Mouse (Mus musculus): Measurements from ENCODE around the gene Cd4. TPM values are rescaled to one million over a fixed set of nuclear protein-coding genes. Genes with fewer than 3 reads are reported as not detected.

The Cd4 gene
- polyA plus RNA-seq, 1 experiment from 2014 or later = 2.1 TPM

DNA sequence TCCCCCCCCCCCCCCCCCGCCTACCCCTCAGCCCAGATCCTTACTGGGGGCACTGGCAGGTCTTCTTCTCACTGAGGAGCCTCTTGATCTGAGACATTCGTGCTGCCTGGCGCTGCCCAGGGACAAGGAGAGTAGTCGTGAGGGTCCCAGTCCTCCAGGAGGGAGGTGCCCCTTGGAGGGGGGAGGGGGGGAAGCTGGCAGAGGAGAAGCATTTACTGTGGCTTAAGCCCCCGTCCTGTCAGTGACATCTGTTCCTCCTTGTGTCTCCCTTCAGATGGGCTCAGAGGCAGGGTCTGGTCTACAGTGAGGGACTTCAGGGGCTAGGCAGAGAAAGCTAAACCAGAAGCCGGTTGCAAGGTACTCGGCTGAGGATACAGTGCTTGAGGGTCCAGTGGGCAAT lies 21.5 kb downstream of the Cd4 start:
- Histone ChIP-seq H3K36me3 (ENCODE audit: control insufficient read depth, insufficient read depth) (no peaks in the 10 kb centered on the region), H3K27me3 (ENCODE audit: control insufficient read depth, insufficient read depth, low read length) (peaks cover 9% of the 10 kb centered on the region), H3K27ac (ENCODE audit: low read length) (no peak overlapping the region), H3K4me3 (ENCODE audit: low read length) (no peak overlapping the region), H3K4me1 (ENCODE audit: control insufficient read depth, insufficient read depth, low read length) (peaks cover 17% of the 10 kb centered on the region), H3K9me3 (replicated peaks; ENCODE audit: control insufficient read depth, low read length) (no peaks in the 10 kb centered on the region), H3K9ac (ENCODE audit: low read length) (no peak overlapping the region), H3K4me2 (ENCODE audit: low read depth, low read length) (no peak overlapping the region)
- no peak for ATAC-seq (replicated peaks; ENCODE audit: extremely low read depth, insufficient read depth, low FRiP score)
- 66% methylated on average over 7 of the region's 7 CpGs for WGBS

DNA sequence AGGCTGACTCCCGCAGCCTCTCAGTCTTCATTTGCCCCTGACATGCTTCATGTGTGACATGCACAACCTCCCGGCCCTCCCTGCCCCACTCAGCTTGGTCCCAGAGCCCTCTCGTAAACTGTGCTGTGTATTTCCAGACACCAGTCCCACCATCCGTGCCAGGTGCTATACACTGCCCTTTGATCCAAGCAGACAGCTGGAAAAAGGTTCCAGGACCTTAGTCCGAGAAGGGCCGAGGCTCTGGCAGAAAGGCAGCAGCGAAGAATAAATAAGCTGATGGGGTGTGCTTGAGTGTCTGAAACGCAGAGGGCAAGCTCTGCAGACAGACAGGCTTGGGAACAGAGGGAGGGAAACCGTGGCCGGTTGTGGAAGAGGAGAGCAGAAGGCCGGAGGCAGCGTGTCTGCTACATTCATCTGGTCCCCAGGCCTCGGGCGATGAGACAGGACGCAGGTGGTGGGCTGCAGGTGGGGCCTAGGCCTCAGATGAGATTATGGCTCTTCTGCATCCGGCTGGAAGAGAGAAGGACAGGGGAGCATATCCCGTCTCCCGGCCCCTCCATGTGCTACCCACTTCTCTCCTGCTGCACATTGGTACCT lies 22.2 kb downstream of the Cd4 start:
- Histone ChIP-seq H3K9me3 (replicated peaks; ENCODE audit: control insufficient read depth, low read length) (no peaks in the 10 kb centered on the region), H3K9ac (ENCODE audit: low read length) (no peak overlapping the region), H3K27ac (ENCODE audit: low read length) (no peak overlapping the region), H3K4me2 (ENCODE audit: low read depth, low read length) (no peak overlapping the region), H3K4me1 (ENCODE audit: control insufficient read depth, insufficient read depth, low read length) (peaks cover 17% of the 10 kb centered on the region), H3K36me3 (ENCODE audit: control insufficient read depth, insufficient read depth) (no peaks in the 10 kb centered on the region), H3K4me3 (ENCODE audit: low read length) (no peak overlapping the region), H3K27me3 (ENCODE audit: control insufficient read depth, insufficient read depth, low read length) (peaks cover 12% of the 10 kb centered on the region)
- WGBS = 67% methylated on average over 18 of the region's 18 CpGs
- no peak for ATAC-seq (replicated peaks; ENCODE audit: extremely low read depth, insufficient read depth, low FRiP score)

DNA sequence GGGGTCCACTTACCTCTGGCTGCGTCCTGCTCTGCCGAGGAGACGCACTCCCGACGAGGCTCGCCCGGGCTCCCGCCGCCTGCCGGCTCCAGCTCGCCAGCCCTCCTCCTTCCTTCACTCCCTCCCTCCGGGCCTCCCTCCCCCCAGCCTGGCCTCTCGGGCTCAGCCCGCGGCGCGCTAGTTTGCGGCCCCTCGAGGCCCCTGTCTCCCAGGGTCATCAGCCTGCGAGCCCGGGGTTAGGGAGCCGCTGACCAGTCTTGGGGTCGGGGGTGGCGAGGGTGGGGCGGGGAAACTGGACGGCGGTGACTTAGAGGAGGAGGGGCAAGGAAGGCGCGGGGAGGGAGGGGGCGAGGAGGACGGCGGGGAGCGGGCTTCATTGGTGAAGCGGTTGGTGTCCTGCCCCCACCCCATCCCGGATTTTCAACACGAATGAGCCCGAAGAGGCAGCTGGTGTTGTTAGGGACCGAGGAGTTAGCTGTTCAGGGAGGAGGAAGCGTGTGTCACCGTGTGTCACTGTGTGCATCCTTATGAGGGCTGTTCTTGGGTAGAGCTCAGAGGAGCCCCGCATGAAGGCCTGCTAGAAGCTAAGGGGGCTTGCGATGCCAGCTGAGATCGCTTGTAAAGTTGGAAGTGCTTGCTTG lies 24.2 kb downstream of the Cd4 start, which contains the start of gene Gpr162:
Gpr162 (minus strand) TSS at position 326 of the 641 bp plus-strand sequence.
- peaks cover 17% of the 10 kb centered on the region for H3K4me1 ChIP-seq (ENCODE audit: control insufficient read depth, insufficient read depth, low read length)
- H3K9ac ChIP-seq (ENCODE audit: low read length) = peak within 1 kb of the TSS; percentile 81
- H3K4me2 ChIP-seq (ENCODE audit: low read depth, low read length) = peak within 1 kb of the TSS; percentile 94
- H3K4me3 ChIP-seq (ENCODE audit: low read length) = peak within 1 kb of the TSS; percentile 64
- no peaks in the 10 kb centered on the region for H3K36me3 ChIP-seq (ENCODE audit: control insufficient read depth, insufficient read depth)
- peaks cover 20% of the 10 kb centered on the region for H3K27me3 ChIP-seq (ENCODE audit: control insufficient read depth, insufficient read depth, low read length)
- ATAC-seq (replicated peaks; ENCODE audit: extremely low read depth, insufficient read depth, low FRiP score) = peak; percentile 61
- no peak within 1 kb of the TSS for H3K27ac ChIP-seq (ENCODE audit: low read length)
- H3K9me3 ChIP-seq (replicated peaks; ENCODE audit: control insufficient read depth, low read length) = no peaks in the 10 kb centered on the region
- WGBS = under 1% methylated on average over 37 of the region's 43 CpGs

DNA sequence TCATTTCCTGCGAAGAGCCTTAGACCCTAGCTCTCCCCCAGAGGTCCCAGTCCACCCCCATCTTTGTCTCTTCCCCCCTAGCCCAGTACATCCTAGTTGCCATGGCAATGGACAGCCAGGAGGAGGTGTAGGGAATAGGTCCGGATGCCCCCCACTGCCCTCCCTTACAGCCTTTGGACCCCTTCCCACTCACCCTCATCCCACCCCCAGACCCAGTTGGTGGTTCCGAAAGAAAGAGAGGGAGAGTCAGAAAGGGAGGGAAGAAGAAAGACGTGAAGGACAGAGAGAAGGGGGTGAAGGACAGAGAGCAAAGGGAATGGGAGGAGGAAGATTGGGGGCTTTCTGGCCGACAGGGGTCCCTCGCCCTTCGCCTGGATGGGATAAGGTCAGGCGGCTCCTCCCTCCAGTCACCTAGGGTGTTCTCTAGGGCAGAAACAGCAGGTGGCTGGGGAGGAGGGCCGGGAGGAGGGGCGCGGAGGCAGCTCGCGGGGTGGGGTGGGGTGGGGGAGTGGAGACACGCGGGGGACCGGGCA lies 24.8 kb downstream of the Cd4 start:
- peak overlapping the region; percentile 81 for H3K9ac ChIP-seq (ENCODE audit: low read length)
- H3K4me1 ChIP-seq (ENCODE audit: control insufficient read depth, insufficient read depth, low read length) = peaks cover 21% of the 10 kb centered on the region
- H3K36me3 ChIP-seq (ENCODE audit: control insufficient read depth, insufficient read depth) = no peaks in the 10 kb centered on the region
- ATAC-seq (replicated peaks; ENCODE audit: extremely low read depth, insufficient read depth, low FRiP score) = peak; percentile 34
- H3K9me3 ChIP-seq (replicated peaks; ENCODE audit: control insufficient read depth, low read length) = no peaks in the 10 kb centered on the region
- H3K4me3 ChIP-seq (ENCODE audit: low read length) = peak overlapping the region; percentile 64
- 1% methylated on average over 8 of the region's 16 CpGs for WGBS
- H3K27me3 ChIP-seq (ENCODE audit: control insufficient read depth, insufficient read depth, low read length) = peaks cover 26% of the 10 kb centered on the region
- peak overlapping the region; percentile 94 for H3K4me2 ChIP-seq (ENCODE audit: low read depth, low read length)
- H3K27ac ChIP-seq (ENCODE audit: low read length) = no peak overlapping the region

DNA sequence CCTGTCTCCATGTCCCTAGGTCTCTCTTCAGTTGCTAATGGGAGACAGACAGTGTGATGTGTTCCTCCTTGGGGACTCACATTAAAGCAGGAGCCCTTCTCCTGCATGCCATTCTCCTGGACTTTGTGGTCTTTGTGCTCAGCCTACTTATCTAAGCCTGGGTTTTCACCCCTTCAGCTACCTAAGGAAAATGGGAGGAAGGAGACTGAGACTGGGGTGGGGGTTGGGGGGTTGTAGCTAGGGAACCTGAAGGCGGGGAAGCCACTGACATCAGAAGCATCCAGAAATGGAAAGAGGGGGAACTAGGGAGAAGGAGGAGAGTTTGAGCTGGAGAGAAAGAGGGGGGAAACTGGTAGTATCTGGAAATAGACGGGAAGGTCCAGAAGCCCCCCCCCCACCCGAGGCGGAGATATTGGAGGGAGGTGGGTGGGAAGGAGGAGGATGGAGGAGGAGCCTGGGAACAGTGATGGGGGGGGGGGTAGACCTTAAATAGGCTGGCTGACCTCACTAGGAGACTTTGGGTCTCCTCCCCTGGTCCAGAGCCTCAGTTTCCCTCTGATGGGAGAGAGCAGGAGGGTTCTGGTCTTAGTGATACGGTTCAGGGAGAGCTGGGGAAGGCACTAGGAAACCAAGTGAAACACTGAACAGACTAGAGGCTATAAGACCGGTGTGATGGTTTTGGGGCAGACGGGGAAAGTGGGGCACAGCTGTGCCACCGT lies 25.5 kb downstream of the Cd4 start:
- Histone ChIP-seq H3K27ac (ENCODE audit: low read length) (no peak overlapping the region), H3K4me2 (ENCODE audit: low read depth, low read length) (peak overlapping the region; percentile 94), H3K4me3 (ENCODE audit: low read length) (peak overlapping the region; percentile 64), H3K9me3 (replicated peaks; ENCODE audit: control insufficient read depth, low read length) (no peaks in the 10 kb centered on the region), H3K36me3 (ENCODE audit: control insufficient read depth, insufficient read depth) (no peaks in the 10 kb centered on the region), H3K9ac (ENCODE audit: low read length) (peak overlapping the region; percentile 81; the same call in 1 of the 2 replicates), H3K4me1 (ENCODE audit: control insufficient read depth, insufficient read depth, low read length) (peaks cover 24% of the 10 kb centered on the region), H3K27me3 (ENCODE audit: control insufficient read depth, insufficient read depth, low read length) (peaks cover 31% of the 10 kb centered on the region)
- 14% methylated on average over 8 of the region's 8 CpGs for WGBS
- no peak for ATAC-seq (replicated peaks; ENCODE audit: extremely low read depth, insufficient read depth, low FRiP score)

DNA sequence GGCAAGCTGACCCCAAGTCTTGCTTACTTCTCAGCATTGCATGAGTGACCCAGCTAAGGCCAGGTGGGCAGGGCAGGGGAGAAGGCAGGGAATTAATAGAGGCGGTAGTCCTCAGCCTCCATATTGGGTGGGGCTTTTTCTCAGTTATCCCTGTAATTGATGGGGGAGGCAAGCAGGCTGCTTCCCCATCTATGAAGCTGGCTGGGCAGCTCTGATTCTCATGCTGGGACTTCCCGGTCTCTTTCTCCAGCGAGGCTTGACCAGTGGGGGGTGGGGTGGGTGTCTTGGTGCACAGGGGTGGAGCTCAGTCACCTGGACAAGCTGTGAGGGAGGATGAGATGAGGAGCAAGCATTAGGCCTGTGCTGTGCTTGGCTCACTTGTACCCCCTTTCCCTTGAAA lies 26.2 kb downstream of the Cd4 start:
- no peak overlapping the region for H3K4me2 ChIP-seq (ENCODE audit: low read depth, low read length)
- peaks cover 31% of the 10 kb centered on the region for H3K27me3 ChIP-seq (ENCODE audit: control insufficient read depth, insufficient read depth, low read length)
- peaks cover 24% of the 10 kb centered on the region for H3K4me1 ChIP-seq (ENCODE audit: control insufficient read depth, insufficient read depth, low read length)
- H3K4me3 ChIP-seq (ENCODE audit: low read length) = no peak overlapping the region
- no peaks in the 10 kb centered on the region for H3K9me3 ChIP-seq (replicated peaks; ENCODE audit: control insufficient read depth, low read length)
- no peak for ATAC-seq (replicated peaks; ENCODE audit: extremely low read depth, insufficient read depth, low FRiP score)
- WGBS = 44% methylated on average over 3 of the region's 3 CpGs
- H3K27ac ChIP-seq (ENCODE audit: low read length) = no peak overlapping the region
- H3K36me3 ChIP-seq (ENCODE audit: control insufficient read depth, insufficient read depth) = no peaks in the 10 kb centered on the region
- no peak overlapping the region for H3K9ac ChIP-seq (ENCODE audit: low read length)

DNA sequence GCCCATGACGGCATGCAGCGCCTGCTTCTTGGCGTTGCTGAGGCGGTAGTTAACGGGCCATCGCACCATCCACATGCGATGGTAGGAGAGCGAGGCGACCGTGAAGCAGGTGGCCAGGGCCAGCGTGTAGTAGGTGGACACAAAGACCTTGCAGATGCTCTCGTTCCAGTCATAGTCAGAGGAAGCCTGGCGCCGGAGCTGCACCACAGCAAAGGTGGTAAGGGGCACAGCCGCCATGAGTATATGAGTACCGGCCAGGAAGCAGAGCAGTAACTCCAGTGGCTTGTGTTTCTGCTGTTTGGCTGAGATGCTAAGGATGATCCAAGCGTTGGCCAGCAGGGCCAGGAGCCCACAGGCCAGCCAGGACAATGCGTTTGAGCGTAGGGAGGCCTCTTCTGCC lies 26.8 kb downstream of the Cd4 start:
- Histone ChIP-seq H3K4me1 (ENCODE audit: control insufficient read depth, insufficient read depth, low read length) (peaks cover 27% of the 10 kb centered on the region), H3K4me3 (ENCODE audit: low read length) (no peak overlapping the region), H3K4me2 (ENCODE audit: low read depth, low read length) (no peak overlapping the region), H3K27me3 (ENCODE audit: control insufficient read depth, insufficient read depth, low read length) (peaks cover 31% of the 10 kb centered on the region), H3K27ac (ENCODE audit: low read length) (no peak overlapping the region), H3K36me3 (ENCODE audit: control insufficient read depth, insufficient read depth) (no peaks in the 10 kb centered on the region), H3K9ac (ENCODE audit: low read length) (no peak overlapping the region), H3K9me3 (replicated peaks; ENCODE audit: control insufficient read depth, low read length) (no peaks in the 10 kb centered on the region)
- 84% methylated on average over 19 of the region's 19 CpGs for WGBS
- ATAC-seq (replicated peaks; ENCODE audit: extremely low read depth, insufficient read depth, low FRiP score) = no peak

DNA sequence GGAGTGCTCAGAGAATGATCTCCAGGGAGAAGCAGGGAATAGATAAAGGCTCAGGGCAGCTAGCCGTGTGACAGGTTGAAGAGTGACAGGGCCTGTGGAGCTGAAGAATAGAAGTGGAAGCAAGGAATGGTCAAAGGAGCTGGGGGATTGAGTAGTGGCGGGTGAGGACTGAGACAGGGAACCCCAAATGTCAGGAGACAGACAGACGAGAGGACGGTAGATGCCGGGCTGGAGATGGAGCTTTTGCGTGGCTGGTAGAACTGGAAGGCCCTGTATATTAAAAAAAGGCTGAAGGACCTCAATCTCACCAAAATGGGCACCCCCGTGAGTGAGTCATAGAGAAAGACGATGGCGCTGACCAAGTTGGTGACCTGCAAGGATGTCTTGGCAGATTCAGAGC lies 27.5 kb downstream of the Cd4 start:
- WGBS = 82% methylated on average over 9 of the region's 9 CpGs
- Histone ChIP-seq H3K27ac (ENCODE audit: low read length) (no peak overlapping the region), H3K27me3 (ENCODE audit: control insufficient read depth, insufficient read depth, low read length) (peaks cover 30% of the 10 kb centered on the region), H3K36me3 (ENCODE audit: control insufficient read depth, insufficient read depth) (no peaks in the 10 kb centered on the region), H3K4me2 (ENCODE audit: low read depth, low read length) (no peak overlapping the region), H3K4me3 (ENCODE audit: low read length) (no peak overlapping the region), H3K9me3 (replicated peaks; ENCODE audit: control insufficient read depth, low read length) (no peaks in the 10 kb centered on the region), H3K9ac (ENCODE audit: low read length) (no peak overlapping the region), H3K4me1 (ENCODE audit: control insufficient read depth, insufficient read depth, low read length) (peaks cover 29% of the 10 kb centered on the region)
- no peak for ATAC-seq (replicated peaks; ENCODE audit: extremely low read depth, insufficient read depth, low FRiP score)

DNA sequence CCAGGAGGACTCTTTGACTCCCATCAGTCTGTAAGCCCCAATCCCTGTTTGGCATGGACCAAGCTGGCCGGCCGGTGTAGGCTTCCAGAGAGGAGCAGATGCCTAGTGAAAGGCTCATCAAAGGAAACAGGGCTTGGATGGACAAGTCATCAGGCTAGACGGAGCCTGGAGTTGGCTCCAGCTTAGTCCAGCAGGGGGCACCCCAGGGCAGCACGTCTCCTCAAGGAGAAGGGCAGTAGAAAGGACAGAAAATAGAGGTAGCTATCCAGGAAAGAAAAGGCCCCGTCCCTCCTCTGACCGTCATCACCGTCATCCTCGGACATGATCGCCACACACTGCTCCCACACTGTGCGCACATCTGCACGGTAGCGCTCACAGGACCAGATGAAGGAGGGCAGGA lies 28.3 kb downstream of the Cd4 start:
- no peak for ATAC-seq (replicated peaks; ENCODE audit: extremely low read depth, insufficient read depth, low FRiP score)
- Histone ChIP-seq H3K4me1 (ENCODE audit: control insufficient read depth, insufficient read depth, low read length) (peaks cover 32% of the 10 kb centered on the region), H3K4me2 (ENCODE audit: low read depth, low read length) (0 out of 2 replicates have a peak overlapping the region, but pooled peaks have one; percentile 26), H3K27ac (ENCODE audit: low read length) (no peak overlapping the region), H3K9me3 (replicated peaks; ENCODE audit: control insufficient read depth, low read length) (no peaks in the 10 kb centered on the region), H3K27me3 (ENCODE audit: control insufficient read depth, insufficient read depth, low read length) (peaks cover 27% of the 10 kb centered on the region), H3K4me3 (ENCODE audit: low read length) (no peak overlapping the region), H3K9ac (ENCODE audit: low read length) (peak overlapping the region; percentile 47; the same call in 1 of the 2 replicates), H3K36me3 (ENCODE audit: control insufficient read depth, insufficient read depth) (no peaks in the 10 kb centered on the region)
- 7% methylated on average over 12 of the region's 12 CpGs for WGBS
